Mouse (Mus musculus) inflammation-experienced regulatory T-cells, adult 6 months (primary cell): ENCODE measurements around the gene Akap14. TPM values are rescaled to one million over a fixed set of nuclear protein-coding genes. Genes with fewer than 3 reads are reported as not detected.

Source experiments
- ATAC-seq: one replicate; pipeline ENCODE4 v1.8.0; 2017
- polyA plus RNA-seq, 3 experiments: library from polyadenylated mRNA; unstranded; fragments of 100-300 nt; shearing (Covaris generic); gene quantifications; one replicate each; pipeline ENCODE4 v1.2.1; 2017

The Akap14 gene
- polyA plus RNA-seq, 3 experiments from 2014 or later, result 0.33 to 0.53 TPM; not detected in 1

GRCm38 (mm10) chrX:37103826-37104225 is 64.8 kb downstream of the Akap14 start:
- ATAC-seq, result no peak

Other genes with a start within 250 kb of the Akap14 start
- 100 to 1,000 TPM; 122 to 151 (median 141) TPM for gene Sept6, start 177.0 kb downstream of the Akap14 start, polyA plus RNA-seq
- gene Sowahd, start 120.0 kb downstream of the Akap14 start, polyA plus RNA-seq, result not detected
- gene Rpl39, start 83.4 kb downstream of the Akap14 start, polyA plus RNA-seq, result 1,000 to 10,000 TPM in 1 of 3 experiments, 100 to 1,000 TPM in 2; 704 to 1,016 (median 774) TPM
- 10 to 100 TPM; 38.3 to 47.1 (median 39.0) TPM for gene Upf3b, start 58.5 kb downstream of the Akap14 start, polyA plus RNA-seq
- gene Nkap, start 42.0 kb downstream of the Akap14 start, polyA plus RNA-seq, result 10 to 100 TPM; 21.7 to 35.3 (median 33.7) TPM
- gene Ndufa1, start 22.3 kb upstream of the Akap14 start, polyA plus RNA-seq, result 100 to 1,000 TPM; 266 to 354 (median 305) TPM
- gene Rnf113a1, start 22.4 kb upstream of the Akap14 start, polyA plus RNA-seq, result 10 to 100 TPM in 2 of 3 experiments, 1 to 10 TPM in 1; 7.9 to 16.0 (median 11.7) TPM
- not detected for gene Gm9, start 42.2 kb upstream of the Akap14 start, polyA plus RNA-seq
- gene Rhox1, start 53.4 kb upstream of the Akap14 start, polyA plus RNA-seq, result not detected
- gene Rhox2a, start 76.1 kb upstream of the Akap14 start, polyA plus RNA-seq, result not detected
- gene Rhox3a, start 81.1 kb upstream of the Akap14 start, polyA plus RNA-seq, result not detected
- not detected for gene Rhox4a, start 96.5 kb upstream of the Akap14 start, polyA plus RNA-seq
- not detected for gene Rhox3a2, start 211.2 kb upstream of the Akap14 start, polyA plus RNA-seq
- gene Rhox4a2, start 222.0 kb upstream of the Akap14 start, polyA plus RNA-seq, result not detected
- gene Rhox2b, start 243.2 kb upstream of the Akap14 start, polyA plus RNA-seq, result not detected